Mouse (Mus musculus): ENCODE measurements around the gene Id3.
A peak's percentile ranks its signal among the peaks of the same experiment; 100 is the strongest.

Id3 gene

DNA sequence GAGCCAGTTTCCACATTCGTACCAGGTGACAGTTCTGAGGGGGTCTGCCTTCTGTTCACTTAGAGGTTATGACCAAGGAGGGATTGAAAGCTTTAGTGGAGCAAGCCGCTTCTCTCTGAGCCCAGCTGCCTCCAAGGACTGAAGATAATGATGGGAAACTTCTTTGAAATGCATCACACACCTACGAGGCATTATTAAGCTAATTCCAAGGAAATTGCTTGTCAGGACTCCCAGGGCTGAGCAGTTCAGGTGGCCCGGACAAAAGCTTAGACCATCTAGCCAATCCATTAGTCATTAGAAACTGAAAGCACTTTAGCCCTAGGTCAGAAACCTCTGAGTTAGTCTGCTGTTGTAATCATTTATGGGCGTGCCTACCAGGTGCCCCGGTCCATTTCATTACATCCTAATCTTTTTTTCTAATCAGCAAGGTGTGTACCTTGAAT lies 3.4 kb downstream of the Id3 start:
- DNase-seq (ENCODE audit: low read depth in 1 of 2, low spot score in 2 of 2): no peak

DNA sequence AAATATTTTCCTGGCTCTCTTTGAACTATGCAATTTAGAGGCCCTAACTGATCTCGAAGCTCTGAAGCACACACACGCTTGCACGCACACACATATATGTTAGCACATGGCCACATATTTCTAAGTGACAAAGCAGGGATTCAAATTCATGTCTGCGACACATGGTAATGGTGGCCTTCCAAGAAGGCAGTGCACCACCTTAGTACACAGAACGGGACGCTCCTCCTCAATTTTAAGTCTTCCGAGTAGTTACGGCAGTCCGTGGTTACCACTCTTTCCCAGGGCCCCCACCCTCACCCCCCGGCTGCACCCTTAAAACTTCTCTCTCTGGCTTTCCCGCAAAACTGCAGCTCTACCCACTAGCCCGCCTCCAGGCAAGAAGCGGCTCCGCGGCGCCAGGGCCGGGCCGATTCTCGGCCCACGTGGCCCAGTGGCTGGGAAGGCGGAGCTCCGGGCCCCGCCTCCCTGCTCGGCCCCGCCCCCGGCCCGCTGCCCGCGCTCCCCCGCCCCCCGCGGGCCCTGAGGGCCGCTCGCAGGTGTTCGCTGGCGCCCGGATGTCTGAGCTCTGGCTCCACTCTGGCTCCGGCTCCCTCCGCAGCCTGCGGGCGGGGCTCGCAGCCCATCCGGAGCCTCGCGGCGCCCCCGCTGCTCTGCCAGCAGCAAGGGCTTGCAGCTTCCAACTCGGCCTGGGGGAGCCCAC lies 4.3 kb downstream of the Id3 start:
- DNase-seq (ENCODE audit: low read depth in 1 of 2, low spot score in 2 of 2): peak in 1 of 2 experiments; percentile 51

DNA sequence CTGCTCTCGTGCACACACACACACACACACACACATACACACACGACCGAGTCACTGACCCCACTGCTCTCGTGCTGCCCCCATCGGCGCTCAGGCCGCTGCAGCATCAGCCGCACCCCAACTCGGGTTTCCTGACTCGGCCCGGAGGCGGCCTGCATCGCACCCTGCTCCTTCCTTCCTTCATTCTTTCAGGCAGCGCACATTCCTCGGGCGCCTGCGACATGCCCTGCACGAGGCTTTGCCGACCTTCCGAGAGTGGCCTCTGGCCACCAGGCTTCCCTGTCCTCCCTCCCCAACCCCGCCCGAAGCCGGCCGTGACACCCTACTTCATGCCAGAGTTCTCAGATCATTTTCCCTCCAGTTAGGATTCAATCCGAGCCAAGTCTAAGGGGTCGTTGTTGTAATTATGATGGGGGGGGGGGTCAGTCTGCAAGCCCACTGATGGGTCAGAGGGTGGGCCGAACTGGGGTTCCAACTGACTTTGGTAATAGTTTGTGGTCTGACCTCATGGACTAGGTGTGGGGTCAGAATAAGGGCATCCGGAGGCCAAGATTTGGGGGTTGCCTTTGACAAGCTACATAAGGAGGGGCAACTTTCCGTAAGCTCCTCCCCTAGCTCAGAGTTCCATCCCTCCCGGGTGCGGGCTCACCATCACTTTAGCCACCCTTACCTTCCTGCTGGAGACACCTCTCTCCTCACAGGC lies 5.2 kb downstream of the Id3 start:
- no peak for DNase-seq (ENCODE audit: low read depth in 1 of 2, low spot score in 2 of 2)

DNA sequence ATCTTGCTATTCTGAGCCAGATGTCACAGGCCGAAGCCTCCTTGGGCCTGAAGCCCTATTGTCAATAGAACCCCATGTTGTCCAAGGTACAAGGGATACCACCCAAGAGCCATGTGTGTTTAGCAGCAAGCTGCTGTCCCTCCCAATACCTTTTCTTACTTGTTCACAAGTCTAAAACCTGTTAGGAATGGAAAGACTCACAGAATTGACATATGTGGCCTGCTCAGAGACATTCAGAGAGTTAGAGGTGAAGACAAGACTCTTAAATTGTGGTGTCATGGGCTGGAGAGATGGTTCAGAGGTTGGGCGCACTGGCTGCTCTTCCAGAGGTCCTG lies 5.7 kb downstream of the Id3 start:
- DNase-seq (ENCODE audit: low read depth in 1 of 2, low spot score in 2 of 2): no peak

DNA sequence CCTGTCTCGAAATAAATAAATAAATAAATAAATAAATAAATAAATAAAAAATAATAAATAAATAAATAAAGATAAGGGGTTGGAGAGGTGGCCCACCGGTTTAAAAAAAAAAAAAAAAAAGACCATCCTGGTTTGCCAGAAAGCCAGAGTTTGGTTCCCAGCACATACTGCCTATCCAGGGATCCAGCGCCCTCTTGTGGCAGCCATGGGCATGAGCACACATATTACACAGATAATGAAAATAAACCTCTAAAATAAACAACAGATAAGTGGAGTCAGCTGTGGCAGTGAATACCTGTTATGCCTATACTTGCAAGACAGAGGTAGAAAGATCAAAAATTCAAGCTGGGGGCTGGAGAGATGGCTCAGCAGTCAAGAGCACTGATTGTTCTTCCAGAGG lies 6.4 kb downstream of the Id3 start:
- DNase-seq (ENCODE audit: low read depth in 1 of 2, low spot score in 2 of 2): no peak

DNA sequence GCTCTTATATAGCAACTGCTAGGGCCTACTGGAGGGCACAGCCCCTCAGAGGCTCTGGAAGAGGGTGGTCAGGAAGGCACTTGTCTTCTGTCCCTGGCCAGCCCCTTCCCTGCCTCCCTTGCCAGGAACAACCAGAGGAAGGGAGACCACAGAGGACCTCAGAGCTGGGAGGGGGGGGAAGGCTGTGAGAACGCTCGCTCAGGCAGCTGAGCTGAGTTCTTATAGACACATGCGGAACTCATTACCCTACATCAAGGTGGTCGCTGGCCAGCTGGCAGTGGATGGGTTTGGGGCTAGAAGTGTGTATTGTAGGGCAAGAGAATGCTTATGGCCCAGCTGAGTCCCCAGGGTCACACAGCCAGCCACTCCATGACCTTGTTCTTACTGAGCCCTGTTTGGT lies 7.3 kb downstream of the Id3 start:
- no peak for DNase-seq (ENCODE audit: low read depth in 1 of 2, low spot score in 2 of 2)

DNA sequence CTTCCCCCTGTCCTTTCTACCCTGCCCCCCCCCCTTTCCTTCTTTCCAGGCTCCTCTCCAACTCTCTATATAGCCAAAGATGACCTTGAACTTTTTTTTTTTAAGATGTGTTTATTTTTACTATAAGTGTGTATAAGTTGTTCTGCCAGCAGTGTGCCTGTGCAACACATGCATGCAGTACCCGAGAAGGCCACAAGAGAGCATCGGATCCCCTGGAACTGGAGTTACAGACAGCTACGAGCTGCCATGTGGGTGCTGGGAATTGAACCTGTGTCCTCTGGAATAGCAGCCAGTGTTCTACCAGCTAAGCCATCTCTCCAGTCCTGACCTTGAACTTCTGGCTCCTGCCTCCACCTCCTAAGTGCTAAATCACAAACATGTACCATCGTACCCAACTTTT lies 9.5 kb downstream of the Id3 start:
- no peak for DNase-seq (ENCODE audit: low read depth in 1 of 2, low spot score in 2 of 2)

DNA sequence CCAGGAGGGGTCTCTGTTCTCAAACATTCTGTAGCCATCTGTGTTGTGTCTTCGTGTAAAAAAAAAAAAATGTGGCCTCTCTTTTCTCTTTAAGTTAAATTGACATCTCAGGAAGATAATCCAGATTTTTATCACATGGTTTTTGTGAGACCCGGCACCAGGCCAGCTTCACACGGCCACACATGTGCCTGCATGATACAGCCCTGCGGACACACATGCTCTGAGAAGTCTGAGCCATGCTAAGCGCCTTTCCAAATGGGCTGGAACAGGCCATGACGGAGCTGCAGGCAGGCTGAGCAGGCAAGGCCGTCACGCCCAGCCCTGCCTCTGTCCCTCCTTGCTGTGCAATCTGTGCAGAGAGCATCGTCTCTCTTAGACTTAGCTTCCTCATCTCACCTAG lies 11.2 kb downstream of the Id3 start:
- no peak for DNase-seq (ENCODE audit: low read depth in 1 of 2, low spot score in 2 of 2)

DNA sequence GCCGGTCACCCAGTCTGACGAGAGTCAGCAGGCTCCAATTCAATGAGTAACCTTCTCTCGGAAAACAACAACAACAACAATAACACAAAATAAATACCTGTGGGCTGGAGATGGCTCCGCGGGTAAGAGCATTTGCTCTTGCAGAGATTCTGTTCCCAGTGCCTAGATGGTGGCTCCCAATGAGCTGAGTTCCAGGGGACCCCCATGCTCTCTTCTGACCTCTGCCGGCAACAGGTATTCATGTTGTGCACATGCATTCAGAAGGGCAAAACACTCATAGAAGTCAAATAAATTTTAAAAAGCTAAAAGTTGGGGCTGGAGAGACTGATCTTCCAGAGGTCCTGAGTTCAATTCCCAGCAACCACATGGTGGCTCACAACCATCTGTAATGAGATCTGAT lies 15.2 kb downstream of the Id3 start:
- no peak for DNase-seq (ENCODE audit: low read depth in 1 of 2, low spot score in 2 of 2)

DNA sequence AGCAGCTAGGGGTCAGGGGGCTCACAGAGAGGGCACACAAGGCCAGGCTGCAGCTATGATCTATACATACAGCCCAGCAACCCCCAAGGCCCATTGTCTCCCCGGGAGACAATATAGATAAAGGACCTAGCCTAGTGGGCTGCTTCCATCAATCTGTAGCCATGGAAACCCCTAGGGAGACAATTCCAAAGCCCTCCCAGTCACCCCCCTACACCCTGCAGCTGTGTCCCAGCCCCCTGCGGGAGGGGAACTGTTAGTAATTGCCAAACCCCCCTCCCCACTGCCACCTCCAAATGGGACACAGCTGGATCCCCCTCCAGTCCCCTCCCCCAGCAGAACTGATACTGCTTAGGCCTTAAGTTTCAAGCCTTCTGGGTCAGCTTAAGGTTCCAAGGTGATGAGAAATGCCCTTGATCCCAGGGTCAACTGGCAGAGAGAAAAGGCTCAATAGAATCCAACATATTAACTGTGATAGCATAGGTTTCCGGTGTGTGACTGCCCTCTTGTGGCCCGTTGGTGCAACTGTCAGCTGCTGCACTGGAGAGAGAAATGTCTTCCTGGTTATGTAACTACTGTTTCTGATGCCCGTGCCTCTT lies 16.6 kb downstream of the Id3 start:
- peak in 1 of 2 experiments; percentile 54 for DNase-seq (ENCODE audit: low read depth in 1 of 2, low spot score in 2 of 2)

DNA sequence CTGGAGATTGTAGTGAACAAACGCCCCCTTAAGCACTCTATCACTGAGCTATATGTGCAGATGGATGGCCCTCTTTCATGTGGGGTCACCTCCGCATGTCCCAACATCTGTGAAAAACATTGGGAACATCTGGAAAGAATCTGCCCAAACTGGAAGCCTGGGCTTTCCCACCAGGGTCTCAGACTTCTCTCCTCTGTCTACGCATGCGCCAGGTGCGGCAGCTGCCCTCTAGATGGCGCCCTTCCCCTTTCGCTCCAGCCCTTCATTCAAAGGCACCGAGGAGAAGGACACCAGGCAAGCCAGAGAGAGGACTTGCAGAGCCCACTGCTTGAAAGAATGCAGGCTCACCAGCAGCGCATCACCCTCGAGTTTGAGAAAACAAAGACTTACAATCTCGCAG lies 20.2 kb downstream of the Id3 start:
- DNase-seq (ENCODE audit: low read depth in 1 of 2, low spot score in 2 of 2): peak in 1 of 2 experiments; percentile 84

DNA sequence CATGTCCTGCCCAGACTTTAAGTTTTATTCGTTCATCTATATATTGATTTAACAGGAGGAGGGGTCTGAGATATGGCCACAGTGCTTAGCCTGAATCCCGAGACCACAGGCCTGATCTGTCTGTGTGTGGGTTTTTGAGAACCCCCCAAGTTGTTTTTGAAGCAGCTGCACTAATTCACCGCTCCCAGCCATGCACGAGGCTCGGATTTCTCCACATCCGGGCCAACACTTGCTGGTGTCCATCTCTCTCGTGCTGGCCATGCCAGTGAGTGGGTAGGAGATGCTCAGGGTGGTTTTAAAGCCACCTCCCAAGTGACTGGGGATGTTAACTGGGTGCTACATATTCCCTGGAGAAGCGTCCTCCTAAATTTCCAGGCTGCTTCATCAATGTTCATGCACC lies 21.7 kb downstream of the Id3 start:
- no peak for DNase-seq (ENCODE audit: low read depth in 1 of 2, low spot score in 2 of 2)

DNA sequence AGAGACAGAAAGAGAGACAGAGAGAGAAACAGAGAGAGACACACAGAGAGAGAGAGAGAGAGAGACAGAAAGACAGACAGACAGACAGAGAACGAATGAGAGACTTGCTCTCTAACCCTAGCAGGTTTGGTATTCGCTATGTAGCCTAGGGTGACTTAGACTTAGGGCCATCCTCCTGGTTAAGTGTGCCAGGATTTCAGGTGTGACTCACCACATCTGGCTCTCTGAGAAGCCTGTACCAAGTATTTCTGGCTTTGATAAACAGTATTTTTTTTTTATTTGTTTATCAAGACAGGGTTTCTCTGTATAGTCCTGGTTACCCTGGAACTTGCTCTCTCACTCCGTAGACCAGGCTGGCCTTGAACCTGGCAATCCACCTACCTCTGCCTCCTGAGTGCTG lies 24.4 kb downstream of the Id3 start:
- DNase-seq (ENCODE audit: low read depth in 1 of 2, low spot score in 2 of 2): no peak

DNA sequence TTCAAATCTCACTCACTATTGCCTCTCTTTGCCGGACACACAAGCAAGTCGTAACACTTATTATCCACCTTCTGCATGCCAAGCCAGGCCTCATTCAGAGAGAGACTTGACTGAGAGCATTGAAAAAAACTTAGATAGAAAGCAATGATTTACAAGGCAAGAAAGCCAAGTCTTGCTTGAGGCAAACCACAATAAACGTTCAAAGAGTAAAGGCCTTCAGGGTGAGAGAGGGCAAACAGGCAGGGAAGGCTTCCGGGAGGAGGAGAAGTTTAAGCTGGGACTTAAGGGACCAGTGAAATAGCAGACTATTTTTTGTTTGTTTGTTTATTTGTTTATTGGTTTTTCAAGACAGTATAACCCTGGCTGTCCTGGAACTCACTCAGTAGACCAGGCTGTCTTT lies 27.1 kb downstream of the Id3 start:
- no peak for DNase-seq (ENCODE audit: low read depth in 1 of 2, low spot score in 2 of 2)

DNA sequence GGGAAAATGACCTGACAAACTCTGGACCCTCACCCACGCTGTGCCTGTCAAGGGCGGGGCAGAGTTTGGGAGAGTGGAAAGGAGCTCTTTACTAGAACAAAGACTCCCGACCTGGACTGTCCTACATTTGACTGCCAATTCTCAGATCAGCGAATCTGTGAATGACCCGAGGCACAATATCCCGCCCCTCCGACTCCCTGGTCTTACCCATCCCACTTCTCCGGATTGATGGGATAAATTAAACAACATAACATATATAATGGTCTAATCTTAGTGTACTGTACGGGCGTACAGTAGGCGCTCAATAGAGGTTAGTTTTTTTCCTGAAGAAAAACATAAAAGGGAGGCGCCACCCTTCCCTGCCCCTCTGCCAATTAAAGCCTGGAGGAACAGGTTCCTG lies 28.2 kb downstream of the Id3 start:
- DNase-seq (ENCODE audit: low read depth in 1 of 2, low spot score in 2 of 2): no peak

DNA sequence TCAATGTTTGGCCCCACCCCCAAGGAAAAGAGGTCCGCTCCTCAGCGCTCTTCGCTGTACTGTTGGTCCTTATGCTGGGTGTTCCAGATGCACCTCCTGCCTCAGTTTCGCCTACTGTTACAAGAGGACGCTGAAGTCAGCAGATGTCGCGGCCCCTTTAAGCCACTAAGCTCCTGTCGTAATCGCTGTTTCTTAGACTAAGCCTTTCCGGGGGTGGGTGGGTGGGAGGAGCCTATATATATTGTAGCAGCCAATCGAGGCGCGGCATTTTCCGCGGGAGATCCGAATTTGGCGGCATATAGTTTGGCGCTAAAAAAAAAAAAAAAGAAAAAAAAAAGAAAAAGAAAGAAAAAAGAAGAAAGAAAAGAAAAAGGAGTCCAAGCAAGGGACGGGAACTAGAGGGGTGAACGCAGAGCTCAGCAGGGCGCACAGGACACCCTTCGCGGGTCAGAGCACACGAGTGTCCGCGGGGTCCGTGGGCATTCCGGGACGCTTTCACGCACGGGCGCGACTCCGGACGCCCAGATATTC lies 28.8 kb downstream of the Id3 start, which contains the start of gene E2f2:
TSS of gene E2f2 (plus strand) at position 384 of the 531 bp plus-strand sequence.
- DNase-seq (ENCODE audit: low read depth in 1 of 2, low spot score in 2 of 2): peak in 1 of 2 experiments; percentile 46

DNA sequence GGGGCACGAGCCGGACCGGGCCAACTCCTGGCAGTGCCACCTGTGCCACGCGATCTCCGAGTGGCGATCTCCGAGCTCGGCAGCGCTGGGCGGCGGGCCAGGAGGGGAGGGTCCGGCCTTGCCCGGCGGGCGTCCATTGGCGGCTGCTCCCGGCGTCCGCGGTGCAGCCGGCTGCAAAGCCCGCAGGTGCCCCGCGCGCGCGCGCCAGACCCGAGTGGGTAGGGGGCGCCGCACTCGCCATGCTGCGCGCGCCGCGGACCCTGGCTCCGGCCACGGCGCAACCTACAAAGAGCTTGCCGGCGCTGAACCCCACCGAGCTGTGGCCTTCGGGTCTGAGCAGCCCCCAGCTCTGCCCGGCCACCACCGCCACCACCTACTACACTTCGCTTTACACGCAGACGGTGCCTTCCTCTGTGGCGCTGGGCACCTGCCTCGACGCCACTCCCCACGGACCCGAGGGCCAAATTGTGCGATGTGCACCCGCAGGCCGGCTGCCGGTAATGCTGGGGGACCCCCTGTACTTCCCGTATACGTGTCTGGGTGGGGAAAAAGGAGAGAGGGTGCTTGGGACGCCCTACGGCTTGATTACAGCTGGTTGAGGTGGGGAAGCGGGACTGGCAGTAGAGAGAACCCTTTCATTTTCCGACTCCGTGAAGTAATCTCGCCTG lies 29.4 kb downstream of the Id3 start:
- no peak for DNase-seq (ENCODE audit: low read depth in 1 of 2, low spot score in 2 of 2)

DNA sequence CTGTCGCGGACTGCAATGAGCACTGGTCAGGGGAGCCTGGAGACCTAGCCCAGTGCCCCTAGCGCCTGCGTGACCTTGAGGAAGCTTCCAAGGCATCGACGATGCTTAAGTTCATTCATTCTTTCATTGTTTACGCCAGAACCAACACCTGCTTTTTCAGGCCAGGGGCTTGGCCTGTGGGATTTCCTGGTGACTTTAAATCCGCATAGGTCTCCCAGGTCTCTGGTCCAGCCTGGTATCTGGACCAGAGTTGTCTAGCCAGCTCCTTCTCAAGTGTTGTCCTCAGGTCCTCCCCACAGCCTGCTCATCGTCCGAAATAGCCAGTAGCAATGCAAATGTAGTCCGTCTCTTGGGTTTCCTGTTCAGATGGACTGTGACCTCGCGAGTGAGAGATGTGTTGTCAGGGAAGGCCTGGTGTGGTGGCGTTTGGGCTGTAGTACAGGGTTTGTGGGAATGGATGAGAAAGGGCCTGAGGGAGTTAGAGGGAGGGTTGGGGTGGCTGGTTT lies 30.0 kb downstream of the Id3 start:
- DNase-seq (ENCODE audit: low read depth in 1 of 2, low spot score in 2 of 2): no peak

DNA sequence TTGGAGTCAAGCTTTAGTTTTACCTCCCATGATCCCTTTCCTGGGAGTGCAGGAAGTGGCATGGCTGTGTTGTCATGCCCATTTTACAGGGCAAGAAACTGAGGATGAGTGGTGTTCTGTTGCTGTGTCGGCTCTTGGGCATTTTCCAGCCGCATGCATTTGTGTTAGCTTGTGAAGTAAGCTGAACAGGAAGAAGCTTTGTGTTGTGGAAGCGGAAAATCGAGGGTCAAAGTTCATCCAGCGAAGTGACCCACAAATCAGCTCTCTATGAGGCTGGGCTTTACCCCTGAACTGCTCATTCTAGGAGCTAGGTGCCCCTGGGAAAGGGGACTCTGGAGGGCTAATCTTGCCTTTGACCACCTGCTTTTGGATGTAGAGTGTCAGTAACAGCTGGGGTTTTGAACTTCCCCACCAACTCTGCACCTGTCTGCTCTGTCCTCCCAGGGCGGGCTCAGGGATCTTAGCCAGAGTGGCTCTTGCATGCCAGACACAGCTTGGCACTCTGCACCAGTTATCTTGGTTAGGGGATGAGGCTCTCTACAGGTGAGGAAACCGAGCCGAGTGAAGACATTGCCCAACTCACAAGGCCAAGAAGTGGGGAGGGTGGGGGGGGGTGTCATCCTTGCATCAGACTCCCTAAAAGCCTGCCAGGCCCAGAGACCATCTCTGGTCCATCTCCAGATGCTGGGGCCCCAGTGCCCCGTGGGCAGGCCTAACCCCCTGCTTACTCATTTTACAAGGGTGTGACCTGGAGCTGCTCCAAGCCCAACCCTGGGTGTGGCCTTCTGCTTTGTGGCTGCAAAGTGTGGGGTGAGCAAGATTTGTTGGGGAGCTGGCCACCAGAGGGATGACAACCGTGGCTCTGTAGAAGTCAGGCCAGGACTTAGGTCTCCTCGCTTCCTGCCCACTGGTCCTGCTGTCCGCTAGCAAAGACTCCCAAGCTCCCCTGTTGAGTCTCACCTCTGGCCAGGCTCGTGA lies 31.2 kb downstream of the Id3 start:
- peak; percentile 75 to 81 for DNase-seq (ENCODE audit: low read depth in 1 of 2, low spot score in 2 of 2)

DNA sequence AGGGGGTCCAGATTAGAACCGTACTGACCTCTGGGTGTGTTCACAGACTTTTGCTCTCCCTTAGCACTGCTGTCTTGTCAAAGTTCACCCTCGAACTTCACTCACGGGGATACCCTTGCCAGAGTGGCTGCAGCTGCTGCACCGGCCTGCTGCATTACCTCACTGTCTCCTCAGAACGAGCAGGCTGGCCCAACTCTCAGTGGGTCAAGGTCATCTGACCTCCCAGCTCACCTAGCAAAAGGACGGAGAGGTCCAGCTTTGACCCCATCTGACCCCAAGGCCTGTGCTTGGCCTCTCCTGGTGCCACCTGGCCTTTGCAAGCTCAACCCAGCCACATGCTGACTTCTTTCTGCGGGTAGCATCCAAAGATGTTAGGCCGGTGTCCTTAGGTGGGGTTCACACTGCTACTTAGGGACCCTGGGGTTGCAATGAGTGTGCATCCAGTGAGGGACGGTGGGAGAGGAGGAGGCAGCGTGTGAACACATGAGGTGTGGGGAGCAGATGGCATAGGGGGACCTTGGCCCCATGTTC lies 32.8 kb downstream of the Id3 start:
- DNase-seq (ENCODE audit: low read depth in 1 of 2, low spot score in 2 of 2): no peak
